Mouse (Mus musculus): Measurements from ENCODE around the gene Rora. TPM values are rescaled to one million over a fixed set of nuclear protein-coding genes. Genes with fewer than 3 reads are reported as not detected.

Rora gene
- total RNA-seq, 1 experiment from 2014 or later = 114 TPM

- peak; percentile 11 for DNase-seq
Observed at GRCm38 (mm10) chr9:68820478-68820877, 166.9 kb downstream of the Rora start.

GRCm38 (mm10) chr9:68821388-68821787 lies 167.8 kb downstream of the Rora start:
- no peak for DNase-seq

DNA sequence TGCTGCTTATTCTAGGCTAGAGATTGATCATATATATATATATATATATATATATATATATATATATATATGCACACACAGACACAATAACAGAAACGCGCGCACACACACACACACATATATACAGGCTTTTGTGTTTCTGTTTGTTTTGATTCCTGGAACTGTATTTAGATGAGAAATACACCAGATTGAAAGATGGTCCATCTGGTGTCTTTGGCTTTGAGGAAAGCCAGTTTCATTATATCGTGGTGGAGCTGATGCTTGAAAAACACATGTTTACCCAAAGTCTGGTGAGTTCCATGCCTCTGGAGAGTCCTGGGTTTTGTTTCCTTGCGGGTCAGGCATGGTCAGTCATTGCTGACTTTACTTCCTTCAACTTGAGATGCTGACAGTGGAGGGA lies 169.7 kb downstream of the Rora start:
- no peak for DNase-seq

- DNase-seq = no peak
Observed at GRCm38 (mm10) chr9:68825107-68825506, 171.5 kb downstream of the Rora start.

DNA sequence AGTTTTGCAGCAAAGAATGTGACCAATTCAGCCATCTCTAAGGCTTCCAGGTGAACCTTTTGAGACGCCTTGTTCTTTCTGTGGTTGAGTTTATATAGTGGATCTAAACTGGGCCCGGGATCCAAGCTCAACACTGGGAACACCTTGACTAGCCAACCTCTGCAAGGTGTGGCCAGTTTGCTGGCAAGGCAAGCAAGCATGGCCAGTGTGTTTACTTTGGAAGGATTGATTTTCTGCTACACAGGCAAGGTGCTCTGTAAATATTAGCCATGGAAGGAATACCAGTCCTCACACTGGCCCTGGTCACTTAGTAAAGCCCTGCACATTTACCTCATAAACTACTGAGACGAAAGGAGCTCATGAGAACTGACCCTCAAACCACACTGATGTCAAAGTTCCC lies 172.3 kb downstream of the Rora start:
- DNase-seq = no peak

DNA sequence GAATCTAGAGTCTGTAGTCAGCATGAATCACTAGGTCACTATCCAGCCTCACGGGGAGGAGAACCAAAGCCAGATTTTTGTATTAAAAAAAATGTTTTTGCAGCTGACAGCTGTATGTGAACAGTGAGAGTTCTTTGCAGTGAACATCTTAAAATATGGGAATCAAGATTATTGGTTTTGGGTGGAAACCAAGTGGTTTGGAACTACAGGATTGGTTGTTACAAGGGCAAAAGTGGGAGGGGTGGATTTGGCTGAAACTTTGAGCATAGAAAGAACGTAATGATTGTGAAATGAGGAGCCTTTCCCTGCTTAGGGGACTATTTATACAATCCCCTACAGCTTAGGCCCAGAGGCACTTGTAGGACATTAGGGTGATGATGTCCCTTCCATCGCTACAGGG lies 173.9 kb downstream of the Rora start:
- no peak for DNase-seq

DNA sequence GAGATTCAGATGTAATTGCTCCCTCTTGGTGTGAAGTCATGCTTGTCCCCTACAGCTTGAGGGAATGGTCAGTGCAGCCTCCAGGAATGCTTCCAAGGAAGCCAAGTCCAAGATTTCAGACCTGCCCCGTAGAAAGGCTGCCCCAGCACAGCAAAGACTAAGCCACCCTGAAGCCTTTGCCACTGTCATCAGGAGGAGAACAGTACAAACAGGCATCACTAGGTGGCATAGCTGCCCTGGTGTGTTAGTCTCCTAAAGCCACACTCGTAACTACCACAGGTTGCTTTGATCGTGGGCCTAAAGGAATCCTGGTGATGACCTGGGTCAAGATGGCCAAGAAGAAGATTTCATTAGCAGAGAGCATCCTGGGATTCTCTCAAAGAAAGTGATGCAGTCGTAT lies 176.3 kb downstream of the Rora start:
- DNase-seq = no peak

GRCm38 (mm10) chr9:68833323-68833722 lies 179.7 kb downstream of the Rora start:
- no peak for DNase-seq

GRCm38 (mm10) chr9:68835037-68835649 lies 181.6 kb downstream of the Rora start:
- DNase-seq = no peak

- no peak for DNase-seq
Observed at GRCm38 (mm10) chr9:68842134-68842892, 188.7 kb downstream of the Rora start.

- no peak for DNase-seq
Observed at GRCm38 (mm10) chr9:68845556-68845955, 192.0 kb downstream of the Rora start.

GRCm38 (mm10) chr9:68850321-68850720 lies 196.7 kb downstream of the Rora start:
- no peak for DNase-seq

GRCm38 (mm10) chr9:68852201-68852600 lies 198.6 kb downstream of the Rora start:
- DNase-seq = no peak

DNA sequence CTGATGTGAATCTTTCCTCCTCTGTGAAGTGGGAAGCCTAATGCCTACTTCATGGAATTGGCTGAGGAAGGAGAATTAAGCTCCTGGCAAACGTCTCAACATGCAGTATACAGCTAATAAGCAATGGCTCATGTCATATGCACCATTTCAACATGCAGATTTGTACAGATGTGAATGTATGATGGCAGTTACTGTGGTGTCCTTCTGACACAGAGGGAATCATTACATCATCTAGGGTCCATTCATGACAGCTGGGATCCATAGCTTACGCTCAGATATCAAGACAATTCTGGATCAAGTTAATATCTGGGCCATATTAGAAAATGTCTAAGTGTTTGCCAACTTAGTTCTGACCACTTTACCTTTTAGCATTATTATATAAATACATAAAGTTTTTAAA lies 199.3 kb downstream of the Rora start:
- DNase-seq = no peak

- DNase-seq = no peak
Observed at GRCm38 (mm10) chr9:68859500-68859899, 205.9 kb downstream of the Rora start.

DNA sequence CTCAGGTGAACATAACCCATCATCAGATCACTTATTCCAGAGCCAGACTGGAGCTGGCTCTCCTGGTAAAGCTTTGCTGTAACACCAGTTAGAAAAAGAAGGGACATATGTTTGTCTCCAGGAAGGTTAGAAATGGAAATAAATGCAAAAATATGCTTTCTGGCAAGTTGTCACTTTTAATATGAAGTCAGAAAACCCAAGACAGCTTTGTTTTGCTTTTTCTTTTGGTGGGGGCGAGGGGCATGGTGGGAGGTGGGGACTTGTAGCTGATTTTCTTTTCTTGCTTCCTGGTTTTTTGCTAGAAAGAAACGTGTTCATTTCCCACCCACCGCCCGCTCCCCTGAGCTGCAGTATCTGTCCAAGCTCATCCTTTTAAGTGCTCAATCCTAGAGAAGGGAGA lies 212.7 kb downstream of the Rora start:
- DNase-seq = no peak

GRCm38 (mm10) chr9:68873838-68874237 lies 220.3 kb downstream of the Rora start:
- DNase-seq = no peak

DNA sequence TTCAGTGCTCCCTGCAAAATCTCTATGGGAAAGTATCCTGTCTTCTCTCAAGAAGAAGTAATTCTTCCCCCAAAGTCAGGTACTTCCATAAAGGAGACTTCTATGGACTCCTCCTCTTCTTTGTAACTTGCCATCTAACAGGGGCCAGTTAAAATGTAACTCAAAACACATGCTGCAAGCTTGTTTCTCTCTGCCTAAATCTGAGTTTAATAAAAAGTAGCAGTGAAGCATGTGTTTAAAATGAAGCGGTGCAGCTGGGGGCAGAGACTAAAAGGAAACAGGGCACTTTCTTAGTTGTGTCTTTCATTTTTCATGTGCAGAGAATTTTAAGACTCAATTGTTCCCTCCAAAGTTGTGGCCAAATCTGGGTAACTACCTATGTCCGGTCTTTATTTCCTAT lies 221.0 kb downstream of the Rora start:
- DNase-seq = no peak

DNA sequence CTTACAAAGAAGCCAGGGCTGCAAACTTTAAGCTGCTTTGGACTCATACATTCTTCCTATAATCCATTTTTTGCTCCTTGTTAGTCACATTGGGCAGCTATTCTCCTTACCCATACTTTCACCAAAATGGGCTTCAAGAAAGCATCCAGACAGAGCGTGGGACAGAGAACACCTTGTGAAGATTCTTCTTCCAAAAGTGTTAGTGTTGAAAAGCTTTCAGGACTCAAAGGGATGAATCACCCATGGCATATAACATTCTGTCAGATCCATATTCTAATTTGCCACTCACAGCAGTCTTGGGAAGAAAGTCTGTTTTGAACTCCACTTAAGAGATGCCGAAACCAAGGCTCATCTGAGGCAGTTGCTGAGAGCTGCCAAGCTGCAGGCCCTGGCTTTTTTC lies 222.2 kb downstream of the Rora start:
- DNase-seq = no peak

GRCm38 (mm10) chr9:68876289-68876688 lies 222.7 kb downstream of the Rora start:
- DNase-seq = no peak

GRCm38 (mm10) chr9:68881896-68882295 lies 228.3 kb downstream of the Rora start:
- no peak for DNase-seq

DNA sequence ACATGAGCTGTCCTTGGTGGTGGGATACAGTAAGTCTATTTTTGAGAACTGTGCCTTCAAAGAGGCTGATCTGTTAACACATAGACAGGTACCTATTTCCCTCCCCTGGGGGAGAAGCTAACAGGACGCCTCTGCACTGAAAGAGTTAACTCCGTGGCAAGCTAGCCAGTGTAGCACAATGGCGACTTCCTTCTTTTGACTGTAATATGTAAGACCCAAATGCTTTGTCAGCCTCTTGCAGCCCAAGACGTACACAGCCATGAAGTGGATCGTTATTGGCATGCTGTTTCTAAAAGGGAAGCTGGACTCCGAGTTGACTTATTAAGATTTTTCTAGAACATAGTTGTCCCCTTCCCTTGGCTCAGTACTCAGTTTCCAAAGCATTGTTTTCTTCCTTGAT lies 229.4 kb downstream of the Rora start:
- DNase-seq = no peak

DNA sequence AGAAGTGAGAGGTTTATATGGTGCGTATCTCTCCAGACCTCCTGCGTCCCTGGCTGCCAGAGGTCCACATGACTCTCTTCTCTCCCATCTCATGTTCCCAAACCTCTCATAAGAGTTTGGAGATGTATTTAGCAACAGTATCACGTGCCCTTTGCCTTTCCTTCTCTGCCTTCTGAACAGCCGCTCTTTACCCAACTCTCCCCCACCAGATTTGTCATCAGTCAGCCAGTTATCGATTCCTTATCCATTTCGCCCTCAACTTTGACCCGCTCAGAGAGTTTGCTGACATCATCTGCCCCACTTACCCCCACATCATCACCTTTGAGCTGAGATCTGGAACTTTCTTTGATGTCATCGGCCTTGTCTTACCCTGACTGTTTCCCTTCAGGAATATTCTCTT lies 230.1 kb downstream of the Rora start:
- DNase-seq = no peak

- DNase-seq = no peak
Observed at GRCm38 (mm10) chr9:68884451-68885035, 231.0 kb downstream of the Rora start.

Measured in adrenal gland, postnatal 25 days (tissue).